Mouse (Mus musculus): Measurements from ENCODE around the gene Dgkg. TPM values are rescaled to one million over a fixed set of nuclear protein-coding genes. Genes with fewer than 3 reads are reported as not detected.

Dgkg gene
- total RNA-seq, 1 experiment from 2014 or later, result 17.9 TPM

GRCm38 (mm10) chr16:22440269-22440668, 216.8 kb downstream of the Dgkg start:
- no peak for ATAC-seq (replicated peaks in 1 of 2; ENCODE audit: insufficient read depth in 1 of 2, low FRiP score in 2 of 2, low TSS enrichment in 1 of 2, low read depth in 1 of 2, poor library complexity in 2 of 2, severe bottlenecking in 2 of 2)

- ATAC-seq (replicated peaks in 1 of 2; ENCODE audit: insufficient read depth in 1 of 2, low FRiP score in 2 of 2, low TSS enrichment in 1 of 2, low read depth in 1 of 2, poor library complexity in 2 of 2, severe bottlenecking in 2 of 2), result peak; percentile 95 to 97
Measured at GRCm38 (mm10) chr16:22439499-22440177, 217.4 kb downstream of the Dgkg start, which contains the start of gene Etv5. Gene Etv5, minus strand, starts transcription at chr16:22439719.

GRCm38 (mm10) chr16:22438441-22439373, 218.3 kb downstream of the Dgkg start:
- no peak for ATAC-seq (replicated peaks in 1 of 2; ENCODE audit: insufficient read depth in 1 of 2, low FRiP score in 2 of 2, low TSS enrichment in 1 of 2, low read depth in 1 of 2, poor library complexity in 2 of 2, severe bottlenecking in 2 of 2)

GRCm38 (mm10) chr16:22436106-22436505, 220.9 kb downstream of the Dgkg start:
- ATAC-seq (replicated peaks in 1 of 2; ENCODE audit: insufficient read depth in 1 of 2, low FRiP score in 2 of 2, low TSS enrichment in 1 of 2, low read depth in 1 of 2, poor library complexity in 2 of 2, severe bottlenecking in 2 of 2), result peak; percentile 12 to 35; a peak in 2 of 4 replicates

GRCm38 (mm10) chr16:22434530-22434929, 222.5 kb downstream of the Dgkg start:
- no peak for ATAC-seq (replicated peaks in 1 of 2; ENCODE audit: insufficient read depth in 1 of 2, low FRiP score in 2 of 2, low TSS enrichment in 1 of 2, low read depth in 1 of 2, poor library complexity in 2 of 2, severe bottlenecking in 2 of 2)

GRCm38 (mm10) chr16:22433944-22434343, 223.1 kb downstream of the Dgkg start:
- ATAC-seq (replicated peaks in 1 of 2; ENCODE audit: insufficient read depth in 1 of 2, low FRiP score in 2 of 2, low TSS enrichment in 1 of 2, low read depth in 1 of 2, poor library complexity in 2 of 2, severe bottlenecking in 2 of 2), result no peak

- peak; percentile 19 to 20; a peak in 2 of 4 replicates for ATAC-seq (replicated peaks in 1 of 2; ENCODE audit: insufficient read depth in 1 of 2, low FRiP score in 2 of 2, low TSS enrichment in 1 of 2, low read depth in 1 of 2, poor library complexity in 2 of 2, severe bottlenecking in 2 of 2)
Measured at GRCm38 (mm10) chr16:22431773-22432172, 225.2 kb downstream of the Dgkg start.

GRCm38 (mm10) chr16:22431335-22431734, 225.7 kb downstream of the Dgkg start:
- ATAC-seq (replicated peaks in 1 of 2; ENCODE audit: insufficient read depth in 1 of 2, low FRiP score in 2 of 2, low TSS enrichment in 1 of 2, low read depth in 1 of 2, poor library complexity in 2 of 2, severe bottlenecking in 2 of 2), result peak; percentile 12 to 52; a peak in 1 of 4 replicates

- ATAC-seq (replicated peaks in 1 of 2; ENCODE audit: insufficient read depth in 1 of 2, low FRiP score in 2 of 2, low TSS enrichment in 1 of 2, low read depth in 1 of 2, poor library complexity in 2 of 2, severe bottlenecking in 2 of 2), result no peak
Measured at GRCm38 (mm10) chr16:22430211-22430951, 226.6 kb downstream of the Dgkg start.

- no peak for ATAC-seq (replicated peaks in 1 of 2; ENCODE audit: insufficient read depth in 1 of 2, low FRiP score in 2 of 2, low TSS enrichment in 1 of 2, low read depth in 1 of 2, poor library complexity in 2 of 2, severe bottlenecking in 2 of 2)
Measured at GRCm38 (mm10) chr16:22429377-22429776, 227.6 kb downstream of the Dgkg start.

GRCm38 (mm10) chr16:22428853-22429341, 228.1 kb downstream of the Dgkg start:
- peak; percentile 60 to 65 for ATAC-seq (replicated peaks in 1 of 2; ENCODE audit: insufficient read depth in 1 of 2, low FRiP score in 2 of 2, low TSS enrichment in 1 of 2, low read depth in 1 of 2, poor library complexity in 2 of 2, severe bottlenecking in 2 of 2)

GRCm38 (mm10) chr16:22426866-22427265, 230.2 kb downstream of the Dgkg start:
- ATAC-seq (replicated peaks in 1 of 2; ENCODE audit: insufficient read depth in 1 of 2, low FRiP score in 2 of 2, low TSS enrichment in 1 of 2, low read depth in 1 of 2, poor library complexity in 2 of 2, severe bottlenecking in 2 of 2), result no peak

GRCm38 (mm10) chr16:22422256-22422655, 234.8 kb downstream of the Dgkg start:
- no peak for ATAC-seq (replicated peaks in 1 of 2; ENCODE audit: insufficient read depth in 1 of 2, low FRiP score in 2 of 2, low TSS enrichment in 1 of 2, low read depth in 1 of 2, poor library complexity in 2 of 2, severe bottlenecking in 2 of 2)

Other genes starting within 250 kb of the Dgkg start
- 9.4 and 9.9 TPM in 2 replicates for gene Etv5, start 217.5 kb downstream of the Dgkg start, total RNA-seq (2017)
- gene Crygs, start 154.4 kb upstream of the Dgkg start, total RNA-seq (2017), result not detected in 2 replicates
- gene Tbccd1, start 200.4 kb upstream of the Dgkg start, total RNA-seq (2017), result 16.9 and 23.7 TPM in 2 replicates
- 88.0 and 110 TPM in 2 replicates for gene Dnajb11, start 200.6 kb upstream of the Dgkg start, total RNA-seq (2017)
- gene Ahsg, start 234.1 kb upstream of the Dgkg start, total RNA-seq (2017), result not detected in 2 replicates

All from hematopoietic stem cell, adult 5-6 weeks (primary cell).